Mouse (Mus musculus) thymus, adult 2 months (tissue): ENCODE results near the gene Gm20388.

Source experiments
- CTCF ChIP-seq: fragments of 200-500 bp; IDR thresholded peaks from 2 replicates; pipeline ENCODE4 v1.5.1; 2012; ENCODE audit warnings: mild to moderate bottlenecking, control low read depth, low read length, moderate library complexity, borderline replicate concordance; ENCODE audit not compliant: control insufficient read depth, poor library complexity, insufficient read depth; ENCODE audit errors: extremely low read depth
- POLR2A ChIP-seq: fragments of 200-500 bp; IDR thresholded peaks from 2 replicates; pipeline ENCODE4 v1.6.1; 2012; ENCODE audit warnings: mild to moderate bottlenecking, low read length, control low read depth, moderate library complexity; ENCODE audit not compliant: control insufficient read depth, poor library complexity, insufficient read depth; ENCODE audit errors: extremely low read depth

DNA sequence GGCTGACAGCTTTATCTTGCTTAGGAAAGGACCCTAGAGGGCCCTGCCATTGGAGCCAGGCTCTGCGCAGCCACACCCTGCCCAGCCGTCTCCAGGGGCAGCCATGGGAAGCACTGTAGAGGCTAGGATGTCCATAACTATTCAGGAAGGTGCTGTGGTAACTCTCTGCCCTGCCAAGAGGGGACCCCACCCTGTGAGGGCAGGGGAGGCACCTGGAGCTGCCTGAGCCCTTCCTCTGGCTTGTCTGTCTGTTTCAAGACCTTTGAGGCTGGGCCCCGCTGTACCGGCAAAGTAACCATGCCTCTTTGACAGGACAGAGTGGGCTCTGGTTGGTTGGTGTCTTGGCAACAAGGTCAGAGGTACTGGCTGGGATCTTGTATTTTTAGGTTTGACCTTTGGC, 2730.2 kb downstream of the Gm20388 start:
- no peak for TF ChIP-seq POLR2A
- no peak for TF ChIP-seq CTCF
